Mouse (Mus musculus): ENCODE measurements at regions not wholly inside any gene's neighbourhood (a gene's known extent, or its start where the extent isn't known, plus 50 kb on each side); places are given as distances from the start of the nearest gene placed in this dataset.
A peak's percentile ranks its signal among the peaks of the same experiment; 100 is the strongest.

GRCm38 (mm10) chr5:74833887-74834286 is 131.2 kb upstream of the Lnx1 start:
- WGBS: 26% methylated on average over 4 of the region's 4 CpGs
- no peak for TF ChIP-seq POLR2A (IDR thresholded peaks at IDR 0.05; ENCODE audit: extremely low read depth, insufficient read depth, low read length)
- no peak for TF ChIP-seq CTCF (IDR thresholded peaks at IDR 0.05; ENCODE audit: low read depth, low read length)

DNA sequence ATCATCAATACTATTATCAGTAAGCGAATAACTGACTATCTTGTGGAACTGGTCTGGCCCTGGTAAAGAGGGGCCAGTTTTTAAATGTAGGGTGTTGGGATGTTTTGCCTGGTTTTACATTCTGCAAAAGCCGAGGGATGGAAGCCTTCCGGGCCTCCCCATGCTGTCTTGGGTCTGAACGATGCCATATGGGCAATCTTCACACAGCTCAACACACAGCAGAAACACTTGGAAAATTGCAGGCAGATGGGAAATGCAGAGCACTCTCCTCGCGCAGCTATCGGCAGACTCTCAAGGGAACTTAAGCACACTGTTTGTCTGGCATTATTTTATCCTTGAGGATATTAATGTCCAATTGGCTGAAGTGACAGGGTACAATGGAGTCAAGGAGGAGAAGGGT is 129.3 kb upstream of the Lnx1 start:
- H3K4me3 ChIP-seq (ENCODE audit: insufficient read depth, low read depth, low read length): no peak overlapping the region
- DNase-seq (ENCODE audit: extremely low read depth, low read depth, low spot score): no peak
- peaks cover 6% of the 10 kb centered on the region for H3K4me1 ChIP-seq (ENCODE audit: control insufficient read depth, insufficient read depth, low read length)
- no peak overlapping the region for H3K27ac ChIP-seq (replicated peaks; ENCODE audit: insufficient read depth, low read depth, low read length)
- TF ChIP-seq CTCF (IDR thresholded peaks at IDR 0.05; ENCODE audit: low read depth, low read length) (no peak), POLR2A (IDR thresholded peaks at IDR 0.05; ENCODE audit: extremely low read depth, insufficient read depth, low read length) (no peak)
- 97% methylated on average over 7 of the region's 7 CpGs for WGBS
- H3K79me2 ChIP-seq (ENCODE audit: control insufficient read depth, insufficient read depth, low read length): no peaks in the 10 kb centered on the region
- no peaks in the 10 kb centered on the region for H3K36me3 ChIP-seq (ENCODE audit: control insufficient read depth, insufficient read depth, low read length)
- no peak overlapping the region for H3K9ac ChIP-seq (ENCODE audit: low read depth, low read length)
- H3K27me3 ChIP-seq (ENCODE audit: control insufficient read depth, insufficient read depth, low read length): no peaks in the 10 kb centered on the region

More at GRCm38 (mm10) chr5:74833887-74834286, 131.2 kb upstream of the Lnx1 start:
- Histone ChIP-seq H3K27ac (replicated peaks; ENCODE audit: insufficient read depth, low read depth, low read length) (no peak overlapping the region), H3K9ac (ENCODE audit: low read depth, low read length) (no peak overlapping the region), H3K4me1 (ENCODE audit: control insufficient read depth, insufficient read depth, low read length) (peaks cover 6% of the 10 kb centered on the region), H3K27me3 (ENCODE audit: control insufficient read depth, insufficient read depth, low read length) (no peaks in the 10 kb centered on the region), H3K79me2 (ENCODE audit: control insufficient read depth, insufficient read depth, low read length) (no peaks in the 10 kb centered on the region), H3K36me3 (ENCODE audit: control insufficient read depth, insufficient read depth, low read length) (no peaks in the 10 kb centered on the region), H3K4me3 (ENCODE audit: insufficient read depth, low read depth, low read length) (no peak overlapping the region)
- peak; percentile 74 for DNase-seq (ENCODE audit: extremely low read depth, low read depth, low spot score)

DNA sequence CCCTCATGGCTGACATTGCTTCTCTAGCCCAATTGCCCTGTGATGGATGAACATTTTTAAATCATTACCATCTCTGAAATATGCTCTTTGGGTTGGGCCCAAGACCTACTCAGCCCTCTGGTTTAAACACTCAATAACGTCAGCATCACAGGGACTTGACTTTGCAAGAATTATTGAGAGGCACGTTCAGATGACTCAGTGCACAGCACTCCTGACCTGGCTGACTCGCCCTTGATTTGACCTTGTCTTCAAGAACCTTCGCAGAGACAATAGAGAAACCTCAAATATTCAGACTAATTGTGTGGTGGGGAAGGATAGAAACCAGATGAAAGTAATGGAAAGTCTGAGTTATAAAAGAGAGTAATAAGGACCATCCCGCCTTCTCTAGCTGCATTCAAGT is 127.9 kb upstream of the Lnx1 start:
- Histone ChIP-seq H3K27me3 (ENCODE audit: control insufficient read depth, insufficient read depth, low read length) (no peaks in the 10 kb centered on the region), H3K27ac (replicated peaks; ENCODE audit: insufficient read depth, low read depth, low read length) (no peak overlapping the region), H3K79me2 (ENCODE audit: control insufficient read depth, insufficient read depth, low read length) (no peaks in the 10 kb centered on the region), H3K4me3 (ENCODE audit: insufficient read depth, low read depth, low read length) (no peak overlapping the region), H3K4me1 (ENCODE audit: control insufficient read depth, insufficient read depth, low read length) (peaks cover 6% of the 10 kb centered on the region), H3K36me3 (ENCODE audit: control insufficient read depth, insufficient read depth, low read length) (no peaks in the 10 kb centered on the region), H3K9ac (ENCODE audit: low read depth, low read length) (no peak overlapping the region)
- no peak for DNase-seq (ENCODE audit: extremely low read depth, low read depth, low spot score)
- TF ChIP-seq CTCF (IDR thresholded peaks at IDR 0.05; ENCODE audit: low read depth, low read length): no peak
- TF ChIP-seq POLR2A (IDR thresholded peaks at IDR 0.05; ENCODE audit: extremely low read depth, insufficient read depth, low read length): no peak
- WGBS: 86% methylated on average over 5 of the region's 5 CpGs

- 85% methylated on average over 9 of the region's 9 CpGs for WGBS
- DNase-seq (ENCODE audit: extremely low read depth, low read depth, low spot score): no peak
- H3K36me3 ChIP-seq (ENCODE audit: control insufficient read depth, insufficient read depth, low read length): no peaks in the 10 kb centered on the region
These were observed 126.3 kb upstream of the Lnx1 start for GRCm38 (mm10) chr5:74829003-74829402.

DNA sequence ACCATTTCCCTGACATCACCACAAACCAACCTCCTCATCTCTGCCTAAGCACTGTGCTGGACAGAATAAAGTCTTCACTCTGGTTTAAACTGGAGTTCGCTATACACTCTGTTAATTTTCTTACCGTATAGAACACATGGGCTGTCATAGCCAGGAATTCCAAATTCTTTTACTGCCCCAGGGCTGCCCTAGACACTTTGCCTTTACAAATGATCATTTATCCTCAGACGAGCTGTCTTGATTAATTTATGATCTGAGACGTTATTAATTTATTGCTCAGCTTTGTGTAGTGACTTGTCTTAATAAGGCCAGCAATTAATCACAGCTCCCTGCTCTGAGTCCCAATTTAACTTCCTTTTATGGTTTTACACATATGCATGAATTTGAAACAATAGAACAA is 125.2 kb upstream of the Lnx1 start:
- Histone ChIP-seq H3K36me3 (ENCODE audit: control insufficient read depth, insufficient read depth, low read length) (no peaks in the 10 kb centered on the region), H3K79me2 (ENCODE audit: control insufficient read depth, insufficient read depth, low read length) (no peaks in the 10 kb centered on the region), H3K9ac (ENCODE audit: low read depth, low read length) (no peak overlapping the region), H3K4me1 (ENCODE audit: control insufficient read depth, insufficient read depth, low read length) (no peaks in the 10 kb centered on the region), H3K4me3 (ENCODE audit: insufficient read depth, low read depth, low read length) (no peak overlapping the region), H3K27me3 (ENCODE audit: control insufficient read depth, insufficient read depth, low read length) (no peaks in the 10 kb centered on the region), H3K27ac (replicated peaks; ENCODE audit: insufficient read depth, low read depth, low read length) (no peak overlapping the region)
- no peak for TF ChIP-seq POLR2A (IDR thresholded peaks at IDR 0.05; ENCODE audit: extremely low read depth, insufficient read depth, low read length)
- no peak for TF ChIP-seq CTCF (IDR thresholded peaks at IDR 0.05; ENCODE audit: low read depth, low read length)
- 92% methylated on average over 4 of the region's 4 CpGs for WGBS
- no peak for DNase-seq (ENCODE audit: extremely low read depth, low read depth, low spot score)

More at GRCm38 (mm10) chr5:74829003-74829402, 126.3 kb upstream of the Lnx1 start:
- H3K27me3 ChIP-seq (ENCODE audit: control insufficient read depth, insufficient read depth, low read length): no peaks in the 10 kb centered on the region
- H3K79me2 ChIP-seq (ENCODE audit: control insufficient read depth, insufficient read depth, low read length): no peaks in the 10 kb centered on the region
- peaks cover 5% of the 10 kb centered on the region for H3K4me1 ChIP-seq (ENCODE audit: control insufficient read depth, insufficient read depth, low read length)
- H3K4me3 ChIP-seq (ENCODE audit: insufficient read depth, low read depth, low read length): no peak overlapping the region
- no peak overlapping the region for H3K27ac ChIP-seq (replicated peaks; ENCODE audit: insufficient read depth, low read depth, low read length)
- no peak for TF ChIP-seq CTCF (IDR thresholded peaks at IDR 0.05; ENCODE audit: low read depth, low read length)
- no peak for TF ChIP-seq POLR2A (IDR thresholded peaks at IDR 0.05; ENCODE audit: extremely low read depth, insufficient read depth, low read length)
- H3K9ac ChIP-seq (ENCODE audit: low read depth, low read length): no peak overlapping the region

DNA sequence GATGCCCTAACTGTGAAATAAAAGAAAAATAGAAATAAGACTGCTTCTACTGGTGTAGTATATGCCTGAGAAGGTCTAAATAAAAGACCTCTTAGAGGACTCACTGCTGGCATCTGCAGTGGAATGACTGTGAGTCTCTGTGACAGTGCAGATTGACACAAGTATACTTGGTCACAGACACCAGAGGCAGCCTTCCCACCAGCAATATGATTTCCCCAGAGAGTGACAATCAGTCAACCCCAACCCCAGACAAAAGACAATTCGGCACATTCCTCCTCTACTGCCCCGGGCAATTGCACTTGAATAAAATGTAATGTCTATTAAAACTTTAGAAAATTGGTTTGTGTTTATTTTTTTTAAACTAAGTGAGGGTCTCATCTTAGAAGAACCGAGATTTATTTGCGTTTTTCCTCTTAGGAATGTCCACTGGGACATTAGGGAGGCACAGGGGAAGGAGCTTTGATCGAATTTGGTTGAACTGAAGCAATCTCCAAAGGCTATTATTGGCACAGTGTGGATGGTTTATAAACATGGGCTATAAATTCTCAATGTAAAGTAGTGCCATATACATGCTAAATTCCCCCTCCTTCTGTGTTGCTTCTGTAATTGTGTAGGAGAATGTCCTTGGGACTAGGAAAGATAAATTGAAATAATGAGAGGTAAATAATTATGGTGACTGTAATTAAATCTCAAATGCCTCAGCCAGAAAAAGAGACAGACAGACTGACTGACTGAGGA is 123.0 kb upstream of the Lnx1 start:
- 86% methylated on average over 5 of the region's 5 CpGs for WGBS
- Histone ChIP-seq H3K9ac (ENCODE audit: low read depth, low read length) (no peak overlapping the region), H3K4me1 (ENCODE audit: control insufficient read depth, insufficient read depth, low read length) (no peaks in the 10 kb centered on the region), H3K27ac (replicated peaks; ENCODE audit: insufficient read depth, low read depth, low read length) (no peak overlapping the region), H3K36me3 (ENCODE audit: control insufficient read depth, insufficient read depth, low read length) (no peaks in the 10 kb centered on the region), H3K79me2 (ENCODE audit: control insufficient read depth, insufficient read depth, low read length) (no peaks in the 10 kb centered on the region), H3K4me3 (ENCODE audit: insufficient read depth, low read depth, low read length) (no peak overlapping the region), H3K27me3 (ENCODE audit: control insufficient read depth, insufficient read depth, low read length) (no peaks in the 10 kb centered on the region)
- TF ChIP-seq POLR2A (IDR thresholded peaks at IDR 0.05; ENCODE audit: extremely low read depth, insufficient read depth, low read length) (no peak), CTCF (IDR thresholded peaks at IDR 0.05; ENCODE audit: low read depth, low read length) (no peak)
- DNase-seq (ENCODE audit: extremely low read depth, low read depth, low spot score): no peak

Data from liver, adult 2 months (tissue).